11 mouse cellular contexts compared by ENCODE assay signal in genomic region chr13:104393427-104394356, GRCm38 (mm10).
DNase-seq lines count a peak whose midpoint lies in the region; ATAC-seq lines count a peak whose summit lies in the region.
"Had no signal": no experiment of that assay in that cellular context is flagged by ENCODE, and none has a peak within 500 bp of the region (broad histone marks: within the 10 kb centered on the region; RNA-seq: fewer than 3 reads in every experiment).

No protein-coding gene starts in this region.

- H3K4me3 ChIP-seq in hindbrain, embryonic 16.5 days (ENCODE audit: low read length) = no peak overlapping the region
- no peak overlapping the region for H3K4me3 ChIP-seq in hindbrain, embryonic 13.5 days
- H3K4me3 ChIP-seq: myocyte had no signal

- H3K9ac ChIP-seq in hindbrain, embryonic 16.5 days (ENCODE audit: low read depth, low read length) = no peak overlapping the region
- no peak overlapping the region for H3K9ac ChIP-seq in hindbrain, embryonic 13.5 days

- DNase-seq in NIH3T3 (ENCODE audit: low read depth) = peak; percentile 38
- DNase-seq in heart, postnatal 10 days = peak; percentile 51 to 59
- no peak for DNase-seq in MN1 (ENCODE audit: low spot score)
- DNase-seq in adrenal gland, adult 2 months = no peak
- DNase-seq: adrenal gland, adult 8-10 months; lung, postnatal 10 days; thymus, postnatal 25 days had no signal

- H3K4me1 ChIP-seq in hindbrain, embryonic 16.5 days (ENCODE audit: control insufficient read depth, insufficient read depth, low read depth, low read length) = no peaks in the 10 kb centered on the region
- no peaks in the 10 kb centered on the region for H3K4me1 ChIP-seq in hindbrain, embryonic 13.5 days (replicated peaks)

- intact Hi-C loops in heart, postnatal 10 days (cut with DNase I) = no loop called here

- WGBS in hindbrain, embryonic 16.5 days = 69% methylated on average over 8 of the region's 8 CpGs
- WGBS in hindbrain, embryonic 13.5 days = 77% methylated on average over 8 of the region's 8 CpGs

- H3K4me2 ChIP-seq in hindbrain, embryonic 16.5 days (ENCODE audit: low read length) = no peak overlapping the region
- no peak overlapping the region for H3K4me2 ChIP-seq in hindbrain, embryonic 13.5 days

- no peak overlapping the region for H3K27ac ChIP-seq in hindbrain, embryonic 16.5 days (ENCODE audit: low read depth, low read length)
- H3K27ac ChIP-seq in hindbrain, embryonic 13.5 days = no peak overlapping the region

- peak; percentile 74 for ATAC-seq in hindbrain, embryonic 16.5 days
- ATAC-seq in hindbrain, embryonic 13.5 days (ENCODE audit: low FRiP score) = no peak
- ATAC-seq in cerebellum, adult (ENCODE audit: insufficient number of reproducible peaks, low FRiP score, low TSS enrichment) = peak; percentile 80

- H3K27me3 ChIP-seq in hindbrain, embryonic 16.5 days (replicated peaks; ENCODE audit: control insufficient read depth, insufficient read depth, low read length) = no peaks in the 10 kb centered on the region
- H3K27me3 ChIP-seq in hindbrain, embryonic 13.5 days = no peaks in the 10 kb centered on the region

- H3K36me3 ChIP-seq in hindbrain, embryonic 16.5 days (ENCODE audit: control insufficient read depth, insufficient read depth, low read length) = no peaks in the 10 kb centered on the region
- no peaks in the 10 kb centered on the region for H3K36me3 ChIP-seq in hindbrain, embryonic 13.5 days

- H3K9me3 ChIP-seq in hindbrain, embryonic 16.5 days (ENCODE audit: control insufficient read depth, low read length) = no peaks in the 10 kb centered on the region
- no peaks in the 10 kb centered on the region for H3K9me3 ChIP-seq in hindbrain, embryonic 13.5 days

Comparison
In these comparisons a context has a peak if more than half of its experiments do, and no peak if none do; other contexts are left out.
1. DNase-seq: peak in NIH3T3 (single experiment) and heart, postnatal 10 days (2 of 2); none in MN1 (single experiment) and adrenal gland, adult 2 months (single experiment).